Mouse (Mus musculus): ENCODE results near the gene Rhbdl1.

- TF ChIP-seq HCFC1 (IDR thresholded peaks at IDR 0.05; ENCODE audit: borderline replicate concordance, insufficient read depth, low read length) (no peak), ZC3H11A (IDR thresholded peaks at IDR 0.05; ENCODE audit: borderline replicate concordance, low read depth, low read length) (no peak)
Observed at GRCm38 (mm10) chr17:25794197-25794596, 42.9 kb downstream of the Rhbdl1 start.

All from ES-E14 (cell line).